Mouse (Mus musculus): ENCODE results near the gene Gm2115. TPM values are rescaled to one million over a fixed set of nuclear protein-coding genes. Genes with fewer than 3 reads are reported as not detected.

Gm2115 gene
- polyA plus RNA-seq, 1 experiment: 1.1 TPM

DNA sequence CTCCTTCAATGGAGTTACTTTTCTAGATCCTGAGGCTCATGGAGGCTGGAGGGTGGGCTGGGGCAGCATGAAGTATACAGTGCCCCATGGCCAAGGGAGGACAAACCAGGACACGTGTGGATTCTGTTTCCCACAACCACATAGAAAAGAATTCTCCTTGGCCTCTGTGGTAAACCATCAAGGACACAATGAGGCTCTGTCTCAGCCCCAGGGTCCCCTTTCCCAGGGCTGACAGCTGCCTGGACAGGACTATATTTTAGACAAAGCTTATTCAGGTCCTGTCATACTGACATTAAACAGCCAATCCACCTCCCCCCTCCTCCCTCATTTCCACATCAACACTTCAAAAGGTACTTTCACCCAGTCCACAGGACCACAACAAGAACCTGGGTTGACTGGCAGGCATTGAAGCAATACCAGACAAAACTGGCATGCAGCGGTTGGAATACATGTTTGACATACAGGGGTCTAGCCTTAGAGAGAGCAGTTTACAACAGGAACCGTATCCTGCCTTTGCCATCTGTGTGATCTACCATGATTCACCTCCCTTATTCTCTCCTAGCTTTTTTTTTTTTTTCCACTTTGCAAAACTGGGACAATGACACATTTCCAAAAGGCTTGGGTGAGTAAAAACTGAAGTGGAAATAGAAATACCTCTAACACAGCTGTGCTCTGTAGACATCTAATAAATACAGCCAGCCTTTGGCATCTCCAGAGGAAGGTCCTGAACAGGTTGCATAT is 57.8 kb downstream of the Gm2115 start:
- 78% methylated on average over 3 of the region's 3 CpGs for WGBS
- no peak for TF ChIP-seq POLR2A (IDR thresholded peaks at IDR 0.05; ENCODE audit: low read depth, low read length)
- no peak for TF ChIP-seq CTCF (conservative IDR thresholded peaks at IDR 0.05; ENCODE audit: insufficient read depth, insufficient read length, low read depth, low read length)
- no peak for DNase-seq
- H3K27me3 ChIP-seq (replicated peaks; ENCODE audit: control insufficient read depth, insufficient read depth, low read length): no peaks in the 10 kb centered on the region
- no peaks in the 10 kb centered on the region for H3K4me1 ChIP-seq (ENCODE audit: control insufficient read depth, insufficient read depth, low read length)
- no peaks in the 10 kb centered on the region; the same call in 1 of the 2 replicates for H3K36me3 ChIP-seq (ENCODE audit: control insufficient read depth, insufficient read depth, low read length)
- no peak overlapping the region for H3K4me3 ChIP-seq (ENCODE audit: insufficient read depth, low read depth, low read length)
- no peak overlapping the region for H3K27ac ChIP-seq (ENCODE audit: insufficient read depth, low read depth, low read length)

DNA sequence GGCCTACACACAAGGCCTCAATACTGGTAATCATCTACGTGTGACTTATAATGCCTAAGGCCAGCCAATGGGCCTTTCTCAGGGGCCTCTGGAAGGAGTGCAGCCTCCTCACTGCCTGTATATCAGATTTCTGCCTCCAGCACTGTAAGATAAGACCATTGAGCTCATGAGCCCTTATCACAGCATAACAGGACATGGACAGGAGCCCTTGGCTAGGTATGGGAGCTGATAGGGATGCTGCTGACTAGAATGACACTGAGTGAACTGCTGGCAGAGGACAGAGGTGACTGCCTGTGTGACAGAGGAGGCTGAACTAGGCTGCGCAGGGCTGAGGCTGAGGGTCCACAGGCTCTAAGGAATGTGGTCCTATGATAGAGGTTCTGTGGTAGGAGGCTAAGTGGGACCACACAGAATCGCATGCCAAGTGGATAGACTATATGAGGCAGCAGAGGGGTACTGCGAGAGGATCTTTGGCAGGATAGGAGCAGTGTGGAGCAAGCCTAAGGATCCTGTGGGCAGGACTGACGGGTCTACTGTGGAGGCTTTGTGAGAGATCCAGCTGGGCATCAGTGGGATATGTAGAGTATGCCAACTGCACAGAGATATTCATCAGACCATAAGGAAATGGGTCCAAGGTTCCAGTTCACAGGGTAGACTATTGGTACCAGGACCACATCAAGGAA is 58.5 kb downstream of the Gm2115 start:
- no peaks in the 10 kb centered on the region; the same call in 1 of the 2 replicates for H3K36me3 ChIP-seq (ENCODE audit: control insufficient read depth, insufficient read depth, low read length)
- H3K27ac ChIP-seq (ENCODE audit: insufficient read depth, low read depth, low read length): no peak overlapping the region
- TF ChIP-seq CTCF (conservative IDR thresholded peaks at IDR 0.05; ENCODE audit: insufficient read depth, insufficient read length, low read depth, low read length) (no peak), POLR2A (IDR thresholded peaks at IDR 0.05; ENCODE audit: low read depth, low read length) (no peak)
- no peaks in the 10 kb centered on the region for H3K27me3 ChIP-seq (replicated peaks; ENCODE audit: control insufficient read depth, insufficient read depth, low read length)
- no peaks in the 10 kb centered on the region for H3K4me1 ChIP-seq (ENCODE audit: control insufficient read depth, insufficient read depth, low read length)
- 95% methylated on average over 5 of the region's 5 CpGs for WGBS
- DNase-seq: no peak
- H3K4me3 ChIP-seq (ENCODE audit: insufficient read depth, low read depth, low read length): no peak overlapping the region

GRCm38 (mm10) chr7:84590622-84591021 is 61.9 kb downstream of the Gm2115 start:
- WGBS: 96% methylated on average over 2 of the region's 2 CpGs
- H3K36me3 ChIP-seq (ENCODE audit: control insufficient read depth, insufficient read depth, low read length): no peaks in the 10 kb centered on the region; the same call in 1 of the 2 replicates
- DNase-seq: no peak

GRCm38 (mm10) chr7:84591347-84591746 is 62.6 kb downstream of the Gm2115 start:
- H3K27ac ChIP-seq (ENCODE audit: insufficient read depth, low read depth, low read length): no peak overlapping the region
- no peak for DNase-seq
- H3K4me3 ChIP-seq (ENCODE audit: insufficient read depth, low read depth, low read length): no peak overlapping the region
- TF ChIP-seq CTCF (conservative IDR thresholded peaks at IDR 0.05; ENCODE audit: insufficient read depth, insufficient read length, low read depth, low read length): no peak
- TF ChIP-seq POLR2A (IDR thresholded peaks at IDR 0.05; ENCODE audit: low read depth, low read length): no peak
- no peaks in the 10 kb centered on the region; the same call in 1 of the 2 replicates for H3K4me1 ChIP-seq (ENCODE audit: control insufficient read depth, insufficient read depth, low read length)
- no peaks in the 10 kb centered on the region for H3K27me3 ChIP-seq (replicated peaks; ENCODE audit: control insufficient read depth, insufficient read depth, low read length)
- no peaks in the 10 kb centered on the region; the same call in 1 of the 2 replicates for H3K36me3 ChIP-seq (ENCODE audit: control insufficient read depth, insufficient read depth, low read length)
- WGBS: 91% methylated on average over 3 of the region's 3 CpGs

More at GRCm38 (mm10) chr7:84590622-84591021, 61.9 kb downstream of the Gm2115 start:
- Histone ChIP-seq H3K4me3 (ENCODE audit: insufficient read depth, low read depth, low read length) (no peak overlapping the region), H3K4me1 (ENCODE audit: control insufficient read depth, insufficient read depth, low read length) (no peaks in the 10 kb centered on the region; the same call in 1 of the 2 replicates), H3K27me3 (replicated peaks; ENCODE audit: control insufficient read depth, insufficient read depth, low read length) (no peaks in the 10 kb centered on the region), H3K27ac (ENCODE audit: insufficient read depth, low read depth, low read length) (no peak overlapping the region)
- TF ChIP-seq CTCF (conservative IDR thresholded peaks at IDR 0.05; ENCODE audit: insufficient read depth, insufficient read length, low read depth, low read length) (no peak), POLR2A (IDR thresholded peaks at IDR 0.05; ENCODE audit: low read depth, low read length) (no peak)

DNA sequence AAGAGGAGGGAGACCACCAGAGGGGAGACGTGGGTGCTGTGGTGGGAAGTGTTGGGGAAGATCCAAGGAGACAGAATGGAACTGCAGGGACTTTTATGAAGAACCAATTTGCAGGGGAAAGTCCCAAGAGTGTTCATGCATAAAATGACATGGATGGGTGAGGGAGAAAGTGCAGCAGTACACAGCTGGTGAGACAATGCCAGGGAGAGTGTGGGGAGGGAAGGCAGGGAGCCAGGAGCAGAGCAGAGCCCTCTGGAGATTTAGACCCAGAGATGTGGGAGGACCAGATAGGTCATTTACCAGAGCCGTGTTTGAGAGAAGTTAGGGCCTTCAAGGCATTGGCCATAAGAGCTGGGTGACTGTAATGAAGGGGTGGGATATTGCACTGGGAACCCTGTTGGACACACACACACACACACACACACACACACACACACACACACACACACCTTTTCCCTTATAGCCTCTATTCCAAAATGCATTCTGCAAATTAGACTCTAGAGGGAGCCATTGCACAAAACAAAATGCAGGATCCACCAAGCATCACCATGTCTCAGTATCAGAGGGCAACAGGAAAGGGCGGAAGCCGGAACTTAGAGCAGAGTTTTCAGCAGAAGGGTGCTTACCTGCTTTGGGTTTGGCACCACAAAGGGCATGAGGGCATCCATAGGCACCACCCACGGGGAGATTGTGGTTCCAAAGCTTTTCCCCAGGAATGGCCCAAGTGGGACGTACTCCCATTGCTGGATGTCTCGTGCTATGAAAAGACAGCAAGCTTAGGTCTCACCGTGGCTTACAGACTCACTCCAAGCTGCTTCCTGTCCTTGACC is 65.5 kb downstream of the Gm2115 start:
- H3K27me3 ChIP-seq (replicated peaks; ENCODE audit: control insufficient read depth, insufficient read depth, low read length): no peaks in the 10 kb centered on the region
- H3K27ac ChIP-seq (ENCODE audit: insufficient read depth, low read depth, low read length): no peak overlapping the region
- H3K4me1 ChIP-seq (ENCODE audit: control insufficient read depth, insufficient read depth, low read length): no peaks in the 10 kb centered on the region; the same call in 1 of the 2 replicates
- DNase-seq: peak; percentile 67
- WGBS: 33% methylated on average over 8 of the region's 8 CpGs
- TF ChIP-seq CTCF (conservative IDR thresholded peaks at IDR 0.05; ENCODE audit: insufficient read depth, insufficient read length, low read depth, low read length) (peak; percentile 52), POLR2A (IDR thresholded peaks at IDR 0.05; ENCODE audit: low read depth, low read length) (no peak)
- no peaks in the 10 kb centered on the region; the same call in 1 of the 2 replicates for H3K36me3 ChIP-seq (ENCODE audit: control insufficient read depth, insufficient read depth, low read length)
- no peak overlapping the region for H3K4me3 ChIP-seq (ENCODE audit: insufficient read depth, low read depth, low read length)

GRCm38 (mm10) chr7:84594917-84595303 is 66.2 kb downstream of the Gm2115 start:
- TF ChIP-seq POLR2A (IDR thresholded peaks at IDR 0.05; ENCODE audit: low read depth, low read length) (no peak), CTCF (conservative IDR thresholded peaks at IDR 0.05; ENCODE audit: insufficient read depth, insufficient read length, low read depth, low read length) (no peak)
- Histone ChIP-seq H3K4me1 (ENCODE audit: control insufficient read depth, insufficient read depth, low read length) (no peaks in the 10 kb centered on the region; the same call in 1 of the 2 replicates), H3K4me3 (ENCODE audit: insufficient read depth, low read depth, low read length) (no peak overlapping the region), H3K36me3 (ENCODE audit: control insufficient read depth, insufficient read depth, low read length) (no peaks in the 10 kb centered on the region; the same call in 1 of the 2 replicates), H3K27ac (ENCODE audit: insufficient read depth, low read depth, low read length) (no peak overlapping the region), H3K27me3 (replicated peaks; ENCODE audit: control insufficient read depth, insufficient read depth, low read length) (no peaks in the 10 kb centered on the region)
- no peak for DNase-seq
